Mouse (Mus musculus) CH12.LX (cell line): ENCODE measurements around the gene Wdr63.

Source experiments
- BHLHE40 ChIP-seq: IDR thresholded peaks from 2 replicates; pipeline ENCODE4 v1.6.1; 2011; ENCODE audit warnings: mild to moderate bottlenecking, low read depth, low read length, improper control_type of control experiment
- CTCF ChIP-seq, 2 experiments: IDR thresholded peaks in 1 of 2; conservative IDR thresholded peaks in 1 of 2; 2 replicates each; pipeline ENCODE4 v1.5.1; 2011 to 2012; ENCODE audit warnings: low read depth in 2 of 2, low read length in 2 of 2, improper control_type of control experiment in 1 of 2, inconsistent platforms in 1 of 2, mild to moderate bottlenecking in 1 of 2, moderate library complexity in 1 of 2
- IRF4 ChIP-seq: IDR thresholded peaks from 2 replicates; pipeline ENCODE4 v1.6.1; 2014; ENCODE audit warnings: low read depth, mild to moderate bottlenecking, inconsistent platforms, low read length, improper control_type of control experiment
- POLR2A ChIP-seq: IDR thresholded peaks from 2 replicates; pipeline ENCODE4 v1.6.1; 2011; ENCODE audit warnings: low read depth, mild to moderate bottlenecking, improper control_type of control experiment, low read length

DNA sequence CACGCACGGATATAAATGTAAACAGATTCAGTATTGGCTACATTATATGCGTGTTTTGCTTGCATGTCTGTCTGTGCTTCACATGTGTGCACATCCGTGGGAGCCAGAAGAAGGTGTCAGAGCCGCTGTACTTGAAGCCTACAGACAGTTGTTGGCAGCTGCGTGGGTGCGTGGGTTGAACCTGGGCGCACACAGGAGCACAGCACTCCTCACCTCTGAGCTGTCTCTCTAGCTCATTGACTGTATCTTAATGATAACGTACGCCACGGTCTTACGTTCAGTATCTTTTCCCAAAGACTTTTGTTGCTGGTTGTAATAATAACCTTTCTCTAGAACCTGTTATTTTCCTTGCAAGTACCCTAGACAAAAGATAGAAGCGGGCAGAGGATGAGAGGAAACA lies 91.0 kb downstream of the Wdr63 start:
- TF ChIP-seq POLR2A (no peak), CTCF (conservative IDR thresholded peaks at IDR 0.05 in 1 of 2, IDR thresholded peaks at IDR 0.05 in 1 of 2; ENCODE audit: low read depth in 2 of 2, low read length in 2 of 2) (no peak), IRF4 (no peak), BHLHE40 (no peak)
